Mouse (Mus musculus) brain, embryonic 14.5 days (tissue): ENCODE measurements around the gene Pacsin1.

Experiments used
- CTCF ChIP-seq: fragments of 200-500 bp; IDR thresholded peaks from 2 replicates; pipeline ENCODE4 v1.5.1; 2012; ENCODE audit warnings: inconsistent platforms, mild to moderate bottlenecking, moderate library complexity, borderline replicate concordance; ENCODE audit not compliant: insufficient read depth, insufficient read length; ENCODE audit errors: extremely low read depth
- POLR2A ChIP-seq: fragments of 200-500 bp; IDR thresholded peaks from 2 replicates; pipeline ENCODE4 v1.6.1; 2012; ENCODE audit warnings: mild to moderate bottlenecking, inconsistent platforms, borderline replicate concordance; ENCODE audit not compliant: poor library complexity, insufficient read depth, insufficient read length, severe bottlenecking; ENCODE audit errors: extremely low read depth

DNA sequence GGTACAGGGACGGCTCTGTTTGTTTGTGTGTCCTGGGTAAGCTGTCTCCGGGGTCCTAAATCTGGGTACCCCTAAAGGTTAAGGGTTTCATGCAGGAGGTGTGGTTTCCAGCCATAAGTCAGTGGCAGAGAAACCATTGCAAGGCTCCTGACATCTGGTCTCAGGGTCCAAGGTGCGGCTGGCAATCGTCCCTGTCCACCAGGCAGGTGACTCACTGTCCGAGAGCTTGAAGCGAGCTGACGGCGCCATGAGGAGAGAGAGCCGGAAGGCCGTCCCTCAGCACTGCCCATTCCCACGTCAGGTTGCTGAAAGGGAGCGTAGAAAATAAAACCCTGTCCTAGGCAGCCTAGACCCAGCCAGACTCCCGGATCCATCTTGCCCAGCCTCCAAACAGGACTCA, 4.7 kb upstream of the Pacsin1 start:
- TF ChIP-seq CTCF (no peak), POLR2A (no peak)
